Mouse (Mus musculus) brain, embryonic 18.5 days (tissue): ENCODE measurements around the gene Rhoj.

Source experiments
- DNase-seq: peaks from one replicate; pipeline ENCODE4 v3.0.0-alpha.2; 2012; ENCODE audit warnings: low read depth, low spot score

Rhoj gene

DNA sequence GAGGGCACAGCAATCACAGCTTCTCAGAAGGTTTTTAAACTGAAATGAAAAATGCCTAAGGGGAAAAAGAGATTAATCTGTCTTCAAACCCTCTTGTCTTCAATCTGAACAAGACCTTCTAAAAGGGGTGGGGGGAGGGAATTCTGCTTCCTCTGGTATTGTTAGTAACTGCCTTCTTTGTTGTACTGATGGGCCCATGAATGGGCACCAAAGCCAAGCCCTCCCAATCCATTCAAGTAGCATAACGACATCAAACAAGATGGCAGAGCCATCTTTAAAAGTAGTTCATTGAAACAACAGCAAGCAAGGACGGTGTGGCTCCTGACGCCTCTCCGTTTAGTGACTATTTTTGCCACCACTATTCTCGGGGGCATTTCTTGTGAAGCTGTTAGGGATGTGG lies 42.6 kb downstream of the Rhoj start:
- DNase-seq = no peak

- no peak for DNase-seq
Observed at GRCm38 (mm10) chr12:75351846-75352245, 43.7 kb downstream of the Rhoj start.

GRCm38 (mm10) chr12:75352410-75352809 lies 44.3 kb downstream of the Rhoj start:
- DNase-seq = no peak

- DNase-seq = no peak
Observed at GRCm38 (mm10) chr12:75354354-75354753, 46.2 kb downstream of the Rhoj start.

DNA sequence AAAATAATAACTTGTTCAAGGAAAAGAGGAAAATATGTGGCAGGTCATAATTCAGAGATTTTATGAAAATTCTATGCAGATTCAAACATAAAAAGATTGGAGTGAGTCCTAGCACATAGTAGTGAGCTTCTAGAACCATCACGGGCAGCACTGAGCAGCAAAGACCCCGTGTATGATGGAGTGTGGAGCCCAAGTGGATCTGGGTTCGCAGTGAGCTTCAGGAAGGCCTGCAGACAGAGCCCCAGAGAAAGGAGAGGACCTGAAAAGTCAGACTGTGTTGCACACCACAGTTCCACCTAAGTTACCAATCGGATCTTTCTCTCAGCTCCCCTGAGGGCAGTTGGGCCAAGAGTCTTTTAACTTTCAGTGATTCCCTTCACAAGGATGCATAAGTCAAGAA lies 49.7 kb downstream of the Rhoj start:
- DNase-seq = no peak

GRCm38 (mm10) chr12:75358714-75359113 lies 50.6 kb downstream of the Rhoj start:
- no peak for DNase-seq

- DNase-seq = no peak
Observed at GRCm38 (mm10) chr12:75359500-75359899, 51.4 kb downstream of the Rhoj start.

DNA sequence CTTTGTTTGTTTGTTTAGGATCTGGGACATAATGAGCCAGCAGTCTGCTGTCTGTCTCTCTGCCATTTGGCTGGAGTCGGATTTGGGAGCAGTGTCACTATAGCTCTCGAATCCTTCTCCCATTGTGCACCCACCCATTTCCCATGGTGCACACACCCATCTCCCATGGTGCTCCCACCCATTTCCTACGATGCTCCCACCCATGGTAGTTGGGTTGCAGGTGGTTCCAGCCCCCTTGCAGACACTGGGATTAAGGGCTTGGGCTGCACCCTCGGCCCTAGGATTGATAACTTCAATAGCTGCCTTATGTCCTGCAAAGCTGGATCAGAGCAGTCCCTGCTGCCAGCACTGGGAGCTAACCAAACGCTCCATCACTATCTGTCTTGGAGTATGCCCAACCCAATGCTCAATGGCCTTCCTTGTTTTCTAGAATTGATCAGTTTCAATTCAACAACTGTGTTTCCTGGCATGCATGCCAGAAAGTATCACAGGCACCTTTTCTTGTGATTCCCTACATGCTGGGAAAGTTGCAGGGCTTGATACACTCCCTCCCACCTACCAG lies 51.9 kb downstream of the Rhoj start:
- no peak for DNase-seq

- no peak for DNase-seq
Observed at GRCm38 (mm10) chr12:75362456-75362855, 54.3 kb downstream of the Rhoj start.

- no peak for DNase-seq
Observed at GRCm38 (mm10) chr12:75364416-75364815, 56.3 kb downstream of the Rhoj start.

GRCm38 (mm10) chr12:75365621-75366124 lies 57.6 kb downstream of the Rhoj start:
- no peak for DNase-seq

DNA sequence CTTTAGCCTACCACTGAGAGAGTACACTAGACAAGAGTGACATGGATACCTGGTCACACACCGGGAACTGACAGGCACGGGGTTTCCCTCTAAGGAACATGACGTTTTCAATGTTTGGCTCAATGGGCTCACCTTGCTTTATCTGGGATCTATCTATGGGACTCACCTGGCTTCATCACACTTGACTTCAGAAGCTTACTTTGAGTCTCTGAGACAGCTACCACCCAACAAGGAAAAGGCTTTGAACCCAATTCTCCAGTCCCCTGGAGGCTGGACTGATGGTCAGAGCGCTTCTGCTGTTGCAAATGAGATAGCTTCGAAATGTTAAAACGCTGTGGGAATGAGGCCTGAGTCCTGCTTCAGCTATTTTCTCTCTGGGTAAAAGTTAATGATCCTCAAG lies 59.2 kb downstream of the Rhoj start:
- no peak for DNase-seq

GRCm38 (mm10) chr12:75368527-75368926 lies 60.4 kb downstream of the Rhoj start:
- no peak for DNase-seq

DNA sequence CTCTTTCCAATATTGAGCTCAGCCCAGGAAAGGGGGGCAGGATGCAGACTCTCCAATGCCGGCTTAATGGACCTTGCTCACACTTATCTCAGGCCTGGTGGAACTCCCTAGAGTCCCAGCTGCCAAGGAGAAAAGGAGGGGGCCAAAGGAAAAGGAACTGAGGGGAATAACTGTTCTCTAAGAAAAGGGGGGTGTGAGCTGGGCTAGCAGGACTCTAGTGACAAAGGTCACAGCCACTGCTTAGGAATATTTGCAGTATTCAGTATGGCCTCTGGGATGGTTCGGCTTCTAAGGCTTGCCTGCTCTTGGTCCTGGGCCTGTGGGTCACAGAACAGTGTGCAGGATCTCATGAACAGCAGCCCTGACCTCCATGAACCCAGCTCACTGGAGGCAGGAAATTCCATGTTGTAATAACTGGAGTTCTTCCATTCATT lies 61.3 kb downstream of the Rhoj start:
- no peak for DNase-seq

GRCm38 (mm10) chr12:75374437-75374836 lies 66.3 kb downstream of the Rhoj start:
- no peak for DNase-seq

DNA sequence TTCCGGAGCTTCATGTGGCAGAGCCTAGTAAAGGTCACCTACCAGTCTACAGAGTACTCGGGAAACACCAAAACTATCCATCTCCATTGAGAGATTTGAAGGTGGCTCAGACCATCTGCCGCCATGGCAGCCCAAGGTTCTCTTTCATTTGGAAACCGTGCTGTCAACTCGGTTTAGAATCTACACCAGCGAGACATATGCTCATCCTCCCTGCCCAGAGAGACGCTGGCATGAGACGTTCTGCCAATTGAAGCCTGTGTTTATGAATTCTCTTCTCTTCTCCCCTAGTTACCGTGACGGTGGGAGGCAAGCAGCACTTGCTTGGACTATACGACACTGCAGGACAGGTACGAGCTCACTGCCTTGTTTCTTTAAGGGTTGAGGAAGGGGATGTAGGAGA lies 66.9 kb downstream of the Rhoj start:
- DNase-seq = no peak

DNA sequence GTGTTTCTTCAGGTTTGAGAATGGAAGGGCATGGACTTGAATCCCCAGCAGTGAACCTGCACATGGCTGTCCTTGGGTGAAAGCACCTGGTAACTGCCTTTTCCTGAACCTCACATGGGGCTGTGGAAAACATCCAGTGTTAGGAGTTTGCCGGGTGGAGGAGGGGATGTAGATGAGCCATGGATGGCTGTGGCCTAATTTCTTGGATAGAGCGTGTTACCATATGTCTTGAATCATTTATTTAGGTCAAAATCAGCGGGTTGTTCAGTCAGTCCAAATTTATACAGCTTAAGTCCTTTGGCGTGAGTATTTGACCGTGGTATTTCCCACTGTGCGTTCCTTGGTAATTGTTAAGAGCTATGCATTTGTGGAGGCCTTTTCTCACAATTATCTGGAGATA lies 68.0 kb downstream of the Rhoj start:
- no peak for DNase-seq

- DNase-seq = no peak
Observed at GRCm38 (mm10) chr12:75386731-75387130, 78.6 kb downstream of the Rhoj start.

DNA sequence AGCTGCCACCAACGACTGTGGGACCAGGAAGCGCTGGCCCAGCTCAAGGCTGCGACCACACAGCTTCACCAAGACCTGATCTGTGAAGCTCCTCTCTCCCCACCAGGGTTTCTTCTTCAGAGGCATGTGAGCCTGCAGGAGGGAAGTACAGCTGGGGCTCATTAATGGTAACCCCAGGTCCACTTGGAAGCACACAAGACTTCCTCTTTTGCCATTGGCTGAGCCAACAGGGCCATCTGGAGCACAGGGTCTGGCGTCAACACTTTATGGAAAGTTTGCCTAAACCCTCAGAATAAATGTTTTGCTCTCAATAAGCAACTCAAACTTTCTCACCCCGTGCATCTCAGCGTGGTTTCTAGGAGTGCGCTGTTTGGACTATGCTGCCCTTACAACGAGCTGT lies 79.0 kb downstream of the Rhoj start:
- DNase-seq = no peak

DNA sequence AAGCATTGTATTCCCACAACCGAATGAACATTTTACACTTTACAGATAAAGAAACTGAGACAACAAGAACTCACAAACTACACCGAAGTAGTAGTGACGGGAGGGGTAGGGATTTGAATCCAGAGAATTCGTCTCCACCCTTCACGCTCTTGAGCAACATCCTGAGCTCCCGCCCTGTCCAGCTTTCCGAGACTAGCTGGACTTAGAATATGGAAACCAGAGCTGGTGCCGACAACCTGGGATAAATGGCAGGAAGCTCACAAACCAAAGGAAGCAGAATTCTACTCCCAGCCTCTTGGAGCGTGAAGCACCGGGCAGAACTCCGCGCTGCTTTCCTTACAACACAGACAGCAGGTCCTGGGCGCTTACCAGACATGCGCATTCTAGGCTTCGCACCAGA lies 79.7 kb downstream of the Rhoj start:
- DNase-seq = no peak

GRCm38 (mm10) chr12:75388521-75388920 lies 80.4 kb downstream of the Rhoj start:
- no peak for DNase-seq

- DNase-seq = peak; percentile 30
Observed at GRCm38 (mm10) chr12:75389308-75390135, 81.4 kb downstream of the Rhoj start.

GRCm38 (mm10) chr12:75391526-75391925 lies 83.4 kb downstream of the Rhoj start:
- DNase-seq = no peak
